Mouse (Mus musculus) spleen, adult 2 months (tissue): Measurements from ENCODE around the gene Fam219b. TPM values are rescaled to one million over a fixed set of nuclear protein-coding genes. Genes with fewer than 3 reads are reported as not detected.

Source experiments
- DNase-seq, 2 experiments: peaks; one replicate each; pipeline versions ENCODE4 v3.0.0 to v3.0.0-alpha.2; 2012 to 2021; ENCODE audit warnings: low spot score in 2 of 2, low read depth in 1 of 2
- H3K27ac ChIP-seq: fragments of 200-500 bp; 2 replicates; pipeline ENCODE4 v1.5.1; 2012; ENCODE audit warnings: low read length, inconsistent platforms; ENCODE audit not compliant: insufficient read depth
- H3K27me3 ChIP-seq: fragments of 200-500 bp; 2 replicates; pipeline ENCODE4 v1.6.1; 2012; ENCODE audit warnings: mild to moderate bottlenecking, moderate library complexity, low read length, inconsistent platforms; ENCODE audit not compliant: control insufficient read depth, insufficient read depth
- H3K36me3 ChIP-seq: fragments of 200-500 bp; 2 replicates; pipeline ENCODE4 v1.6.1; 2012; ENCODE audit warnings: mild to moderate bottlenecking, low read length, inconsistent platforms; ENCODE audit not compliant: control insufficient read depth, insufficient read depth
- H3K4me1 ChIP-seq: fragments of 200-500 bp; 2 replicates; pipeline ENCODE4 v1.6.1; 2011; ENCODE audit warnings: inconsistent platforms; ENCODE audit not compliant: control insufficient read depth, insufficient read depth, insufficient read length
- H3K4me3 ChIP-seq: fragments of 200-500 bp; 2 replicates; pipeline ENCODE4 v1.5.1; 2011; ENCODE audit warnings: mild to moderate bottlenecking, inconsistent platforms; ENCODE audit not compliant: insufficient read depth, insufficient read length; ENCODE audit errors: extremely low read depth
- CTCF ChIP-seq: fragments of 200-500 bp; IDR thresholded peaks from 2 replicates; pipeline ENCODE4 v1.5.1; 2011; ENCODE audit warnings: mild to moderate bottlenecking, inconsistent platforms; ENCODE audit not compliant: insufficient read depth, insufficient read length, insufficient replicate concordance; ENCODE audit errors: extremely low read depth
- POLR2A ChIP-seq: fragments of 200-500 bp; IDR thresholded peaks from 2 replicates; pipeline ENCODE4 v1.6.1; 2011; ENCODE audit warnings: low read depth, low read length, inconsistent platforms
- WGBS: fragments of 180-500 bp; shearing (Covaris S2); methylation state at CpG from one replicate; pipeline ENCODE4 v1.1.7; 2018; 5-methylcytosine and 5-hydroxymethylcytosine counted together
- polyA plus RNA-seq: library from polyadenylated mRNA; depleted of rRNA; stranded (reverse); fragments of >200 nt; gene quantifications from 2 replicates; pipeline ENCODE4 v1.2.3, GENCODE M21; 2012; rRNA removed

The Fam219b gene
- polyA plus RNA-seq, 1 experiment, result 4.1 TPM

DNA sequence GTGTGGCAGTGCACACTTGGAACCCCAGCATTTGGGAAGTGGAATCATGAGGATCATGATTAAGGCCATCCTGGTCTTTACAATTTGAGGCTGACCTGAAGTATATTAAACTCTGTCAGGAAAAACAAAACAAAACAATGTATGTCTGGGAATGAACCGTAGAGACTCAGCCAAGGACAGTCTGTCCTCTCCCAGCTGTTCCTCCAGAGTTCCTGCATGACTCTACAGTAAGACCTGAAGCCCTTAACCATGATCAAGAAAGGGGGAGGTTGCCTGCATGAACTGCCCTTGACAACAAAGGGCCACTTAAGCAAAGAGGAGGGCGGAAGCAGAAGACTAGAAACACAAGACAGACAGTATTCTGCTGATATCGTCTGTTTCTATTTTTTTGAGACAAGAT lies 38.2 kb downstream of the Fam219b start:
- Histone ChIP-seq H3K27me3 (no peaks in the 10 kb centered on the region), H3K4me1 (no peaks in the 10 kb centered on the region)
- 87% methylated on average over 3 of the region's 3 CpGs for WGBS

DNA sequence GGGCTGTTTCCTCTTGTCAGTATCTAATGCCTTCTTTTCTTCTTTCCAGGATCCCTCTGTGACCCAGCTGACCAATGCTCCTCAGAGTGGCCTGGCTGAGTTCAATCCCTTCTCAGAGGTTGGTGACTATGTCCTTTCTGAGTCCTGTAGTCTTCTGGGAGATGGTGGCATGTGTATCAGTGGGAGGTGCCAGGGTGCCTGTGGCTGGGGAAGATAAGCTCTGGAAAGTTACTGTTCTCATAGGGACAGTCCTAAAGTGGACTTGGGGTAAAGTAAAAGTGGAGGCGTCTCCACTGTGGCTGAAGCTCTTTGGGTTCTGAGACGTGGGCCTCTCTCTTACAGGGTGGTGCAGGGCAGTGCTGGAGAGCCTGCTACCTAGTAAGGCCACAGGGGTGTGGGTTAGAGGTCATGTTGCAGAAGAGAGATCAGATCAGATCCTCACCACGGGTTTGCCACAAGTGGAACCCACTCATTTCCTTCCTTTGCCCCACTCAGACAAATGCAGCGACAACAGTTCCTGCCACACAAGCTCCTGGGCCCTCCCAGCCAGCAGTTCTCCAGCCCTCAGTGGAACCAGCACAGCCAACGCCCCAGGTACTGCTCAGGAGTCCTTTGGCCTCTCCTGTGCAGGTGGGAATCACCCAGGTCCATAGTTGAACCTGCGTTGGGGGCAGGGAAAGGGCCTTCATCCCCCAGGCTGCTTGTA lies 40.0 kb downstream of the Fam219b start:
- H3K36me3 ChIP-seq, result peaks cover 37% of the 10 kb centered on the region
- DNase-seq, result no peak
- WGBS, result 35% methylated on average over 6 of the region's 6 CpGs
- no peaks in the 10 kb centered on the region for H3K4me1 ChIP-seq
- H3K27ac ChIP-seq, result no peak overlapping the region; the same call in 1 of the 2 replicates
- H3K27me3 ChIP-seq, result no peaks in the 10 kb centered on the region
- no peak overlapping the region for H3K4me3 ChIP-seq
- TF ChIP-seq POLR2A, result no peak
- TF ChIP-seq CTCF, result no peak

More for the DNA sequence above, 38.2 kb downstream of the Fam219b start:
- Histone ChIP-seq H3K4me3 (no peak overlapping the region), H3K27ac (no peak overlapping the region), H3K36me3 (peaks cover 22% of the 10 kb centered on the region)
- TF ChIP-seq CTCF (no peak), POLR2A (no peak)
- DNase-seq, result no peak

DNA sequence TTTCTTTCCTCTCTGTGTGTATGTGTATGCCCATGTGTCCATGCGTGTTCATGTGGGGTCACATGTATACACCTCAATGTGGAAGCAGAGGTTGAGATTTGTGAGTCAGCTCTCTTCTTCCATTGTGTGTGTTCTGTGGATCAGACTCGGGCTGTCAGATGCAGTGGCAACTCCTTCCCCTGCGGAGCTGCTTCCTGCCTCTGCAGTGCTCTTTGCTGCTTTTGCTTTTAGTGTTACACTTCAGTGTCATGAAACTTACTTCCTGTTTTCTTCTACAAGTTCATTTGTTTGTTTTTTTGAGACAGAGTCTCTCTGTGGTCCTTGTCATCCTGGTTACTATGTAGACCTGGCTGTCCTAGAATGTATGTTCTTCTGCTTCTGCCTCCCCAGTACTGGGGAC lies 47.7 kb downstream of the Fam219b start:
- Histone ChIP-seq H3K4me3 (no peak overlapping the region), H3K27me3 (no peaks in the 10 kb centered on the region), H3K36me3 (peaks cover 39% of the 10 kb centered on the region), H3K27ac (no peak overlapping the region), H3K4me1 (peaks cover 5% of the 10 kb centered on the region; the same call in 1 of the 2 replicates)
- TF ChIP-seq POLR2A (no peak), CTCF (no peak)
- WGBS, result 63% methylated on average over 3 of the region's 3 CpGs
- DNase-seq, result no peak

DNA sequence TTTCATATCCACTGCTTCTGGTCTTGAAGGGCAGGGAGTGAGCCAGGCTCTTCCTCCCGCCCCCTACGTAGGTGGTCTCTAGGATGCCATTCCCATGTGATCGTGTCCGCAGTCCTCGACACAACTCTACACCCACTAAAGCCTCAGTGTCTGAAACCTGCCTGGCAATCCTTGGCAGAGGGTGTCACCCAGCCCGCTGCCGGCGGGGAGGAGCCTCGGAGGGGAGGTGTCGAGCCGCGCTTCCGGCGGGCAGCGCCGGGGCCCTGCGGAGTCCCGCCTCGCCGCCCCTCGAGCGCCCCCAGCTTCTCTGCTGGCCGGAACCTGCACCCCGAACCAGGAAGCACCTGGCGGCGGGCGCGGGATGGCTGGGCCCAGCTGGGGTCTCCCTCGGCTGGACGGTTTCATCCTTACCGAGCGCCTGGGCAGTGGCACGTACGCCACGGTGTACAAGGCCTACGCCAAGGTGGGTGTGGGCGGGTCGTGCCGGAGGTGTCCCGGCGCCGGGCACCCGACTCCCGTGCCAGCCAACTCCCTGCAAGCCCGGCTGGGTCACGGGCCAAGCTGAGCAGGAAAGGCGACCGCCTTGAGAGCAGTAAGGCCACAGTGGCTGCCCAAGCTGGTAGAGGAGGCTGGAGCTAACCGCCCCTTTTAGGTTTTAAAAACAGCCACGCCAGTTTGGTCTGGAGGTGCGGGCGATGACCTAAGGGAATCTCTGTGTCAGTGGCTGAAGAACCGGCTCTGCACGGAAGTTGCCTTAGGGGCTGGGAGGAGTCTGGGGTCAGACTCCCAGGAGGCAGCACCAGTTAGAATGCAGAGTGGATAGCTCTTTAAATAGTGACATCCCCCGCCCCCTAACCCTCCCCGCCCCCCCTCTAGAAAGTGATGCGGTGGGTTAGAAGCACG lies 52.1 kb downstream of the Fam219b start, which contains the start of gene Ulk3:
Ulk3 (plus strand) TSS at position 229 of the 903 bp plus-strand sequence.
- Histone ChIP-seq H3K27me3 (no peaks in the 10 kb centered on the region), H3K4me3 (peak within 1 kb of the TSS; percentile 82), H3K36me3 (peaks cover 29% of the 10 kb centered on the region), H3K27ac (peak within 1 kb of the TSS; percentile 89), H3K4me1 (peaks cover 5% of the 10 kb centered on the region; the same call in 1 of the 2 replicates)
- 0 out of 2 replicates have a peak, but pooled peaks have one; percentile 17 for TF ChIP-seq CTCF
- TF ChIP-seq POLR2A, result peak; percentile 41; the same call in 1 of the 2 replicates
- DNase-seq, result peak; percentile 33 to 87
- WGBS, result under 1% methylated on average over 52 of the region's 58 CpGs

DNA sequence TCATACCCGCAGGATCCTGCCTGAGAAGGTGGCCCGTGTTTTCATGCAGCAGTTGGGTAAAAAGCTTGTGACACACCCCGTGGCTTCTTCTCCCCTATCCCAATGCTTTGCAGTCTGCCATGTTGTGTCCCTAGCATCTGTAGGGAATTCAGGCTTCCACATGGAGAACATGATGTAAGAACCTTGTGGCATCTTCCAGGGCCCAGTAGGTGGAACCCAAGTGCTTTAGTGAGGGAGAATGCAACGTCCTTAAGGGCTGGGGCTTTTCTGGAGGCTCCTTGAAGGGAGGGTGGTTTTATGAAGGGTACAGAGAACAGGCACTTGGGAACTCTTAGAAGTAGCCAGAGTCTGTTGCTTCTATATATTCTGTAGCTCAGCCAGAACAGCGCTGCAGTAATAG lies 53.4 kb downstream of the Fam219b start:
- H3K4me3 ChIP-seq, result no peak overlapping the region
- peaks cover 36% of the 10 kb centered on the region for H3K36me3 ChIP-seq
- WGBS, result 72% methylated on average over 5 of the region's 5 CpGs
- no peak overlapping the region for H3K27ac ChIP-seq
- DNase-seq, result no peak
- peaks cover 5% of the 10 kb centered on the region; the same call in 1 of the 2 replicates for H3K4me1 ChIP-seq
- TF ChIP-seq POLR2A, result no peak
- H3K27me3 ChIP-seq, result no peaks in the 10 kb centered on the region

Other genes with a start within 250 kb of the Fam219b start
- 53.8 and 67.0 TPM in 2 replicates for gene Ppcdc, start 97.4 kb upstream of the Fam219b start, polyA plus RNA-seq
- 12.4 and 19.3 TPM in 2 replicates for gene Scamp5, start 69.5 kb upstream of the Fam219b start, polyA plus RNA-seq
- gene Rpp25, start 33.5 kb upstream of the Fam219b start, polyA plus RNA-seq, result 0.22 and 0.33 TPM in 2 replicates
- gene Cox5a, start 16.3 kb upstream of the Fam219b start, polyA plus RNA-seq, result 135 and 219 TPM in 2 replicates
- gene Mpi, start 15.2 kb downstream of the Fam219b start, polyA plus RNA-seq, result 13.0 and 16.7 TPM in 2 replicates
- 79.2 and 88.4 TPM in 2 replicates for gene Scamp2, start 23.4 kb downstream of the Fam219b start, polyA plus RNA-seq
- gene Ulk3, start 51.9 kb downstream of the Fam219b start, polyA plus RNA-seq, result 44.5 and 47.6 TPM in 2 replicates
- gene Cplx3, start 68.8 kb downstream of the Fam219b start, polyA plus RNA-seq, result not detected in 2 replicates
- 0.09 and 0.16 TPM in 2 replicates for gene Lman1l, start 83.2 kb downstream of the Fam219b start, polyA plus RNA-seq
- 233 and 265 TPM in 2 replicates for gene Csk, start 116.1 kb downstream of the Fam219b start, polyA plus RNA-seq
- not detected in 2 replicates for gene Cyp1a2, start 146.2 kb downstream of the Fam219b start, polyA plus RNA-seq
- 0.13 and 0.15 TPM in 2 replicates for gene Cyp1a1, start 150.4 kb downstream of the Fam219b start, polyA plus RNA-seq
- gene Edc3, start 171.0 kb downstream of the Fam219b start, polyA plus RNA-seq, result 9.9 and 11.2 TPM in 2 replicates
- gene Clk3, start 228.3 kb downstream of the Fam219b start, polyA plus RNA-seq, result 99.1 and 117 TPM in 2 replicates